Mouse (Mus musculus) liver, postnatal 0 days (tissue): ENCODE results near the gene Serpinb1a. TPM values are rescaled to one million over a fixed set of nuclear protein-coding genes. Genes with fewer than 3 reads are reported as not detected.

ENCODE experiments used
- ATAC-seq: fragments of 200-750 bp; cut with Nextera tagmentation; 2 replicates; pipeline ENCODE4 v1.8.0; 2017; ENCODE audit warnings: mild to moderate bottlenecking, moderate library complexity
- DNase-seq: peaks from one replicate; pipeline ENCODE4 v3.0.0-alpha.2; 2016
- H3K27ac ChIP-seq: fragments of 300-500 bp; sonication (generic); 2 replicates; pipeline ENCODE4 v1.5.1; 2014; ENCODE audit warnings: antibody characterized with exemption, moderate library complexity, mild to moderate bottlenecking, low read depth
- H3K27me3 ChIP-seq: fragments of 300-500 bp; sonication (generic); 2 replicates; pipeline ENCODE4 v1.6.1; 2014; ENCODE audit warnings: low read length, control low read depth, mixed read lengths; ENCODE audit not compliant: insufficient read depth
- H3K36me3 ChIP-seq: fragments of 300-500 bp; sonication (generic); replicated peaks from 2 replicates; pipeline ENCODE4 v1.6.1; 2014; ENCODE audit warnings: mild to moderate bottlenecking, control low read depth, low read length, moderate library complexity, mixed read lengths; ENCODE audit not compliant: insufficient read depth
- H3K4me1 ChIP-seq: fragments of 300-500 bp; sonication (generic); 2 replicates; pipeline ENCODE4 v1.6.1; 2014; ENCODE audit warnings: antibody characterized with exemption, mild to moderate bottlenecking, control low read depth; ENCODE audit not compliant: insufficient read depth
- H3K4me2 ChIP-seq: fragments of 300-500 bp; sonication (generic); 2 replicates; pipeline ENCODE4 v1.6.1; 2014; ENCODE audit warnings: low read depth, mild to moderate bottlenecking, low read length, moderate library complexity, mixed read lengths
- H3K4me3 ChIP-seq: fragments of 300-500 bp; sonication (generic); 2 replicates; pipeline ENCODE4 v1.5.1; 2014; ENCODE audit warnings: low read depth, low read length
- H3K9ac ChIP-seq: fragments of 300-500 bp; sonication (generic); replicated peaks from 2 replicates; pipeline ENCODE4 v1.6.1; 2014; ENCODE audit warnings: mild to moderate bottlenecking, moderate library complexity
- H3K9me3 ChIP-seq: fragments of 300-500 bp; sonication (generic); 2 replicates; pipeline ENCODE4 v1.6.1; 2016; ENCODE audit warnings: mild to moderate bottlenecking, control low read depth, low read length, mixed read lengths
- CTCF ChIP-seq: sonication (generic); IDR thresholded peaks from 2 replicates; pipeline ENCODE4 v1.5.1; 2016; ENCODE audit warnings: antibody characterized with exemption, low read depth
- EP300 ChIP-seq: IDR thresholded peaks from 2 replicates; pipeline ENCODE4 v1.6.1; 2016; ENCODE audit warnings: antibody characterized with exemption, low read depth, mild to moderate bottlenecking
- WGBS: fragments of 180-500 bp; shearing (Covaris S2); extraction: QIAGEN DNeasy Blood & Tissue Kit; methylation state at CpG from one replicate; pipeline ENCODE4 v1.1.7; 2014; ENCODE audit not compliant: insufficient replicate concordance; 5-methylcytosine and 5-hydroxymethylcytosine counted together
- polyA plus RNA-seq: library from polyadenylated mRNA; unstranded; fragments of >200 nt; fragmentation: Nextera tagmentation; extraction: Ambion mirVana; gene quantifications from 2 replicates; pipeline ENCODE4 v1.2.1, GENCODE M21; 2015

Gene Serpinb1a
- polyA plus RNA-seq, 1 experiment from 2014 or later = 50.4 TPM

DNA sequence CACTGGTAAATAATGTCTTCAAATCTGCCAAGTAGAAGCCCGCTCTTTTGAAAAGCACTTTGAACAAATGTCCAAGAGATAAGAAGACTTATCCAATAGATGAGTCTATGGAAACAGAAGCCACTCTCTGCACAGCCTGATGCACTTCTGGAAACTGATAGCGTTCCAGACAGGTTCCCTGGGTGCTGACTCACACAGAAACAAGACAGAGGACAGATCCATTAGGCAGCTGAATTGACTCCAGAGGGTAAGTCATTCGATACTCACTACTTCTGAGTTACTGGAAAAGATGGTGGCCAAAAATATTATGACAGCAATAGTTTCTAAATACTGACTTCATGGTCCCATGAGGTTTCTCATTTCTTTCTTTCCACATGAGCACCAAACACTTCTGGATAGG is 9.8 kb upstream of the Serpinb1a start:
- ATAC-seq = no peak
- 75% methylated on average over 3 of the region's 3 CpGs for WGBS
- Histone ChIP-seq H3K4me3 (no peak overlapping the region), H3K27ac (no peak overlapping the region), H3K9ac (no peak overlapping the region), H3K27me3 (no peaks in the 10 kb centered on the region), H3K4me1 (no peaks in the 10 kb centered on the region), H3K9me3 (no peaks in the 10 kb centered on the region), H3K36me3 (no peaks in the 10 kb centered on the region), H3K4me2 (no peak overlapping the region)
- TF ChIP-seq EP300 (no peak), CTCF (no peak)
- DNase-seq = no peak

DNA sequence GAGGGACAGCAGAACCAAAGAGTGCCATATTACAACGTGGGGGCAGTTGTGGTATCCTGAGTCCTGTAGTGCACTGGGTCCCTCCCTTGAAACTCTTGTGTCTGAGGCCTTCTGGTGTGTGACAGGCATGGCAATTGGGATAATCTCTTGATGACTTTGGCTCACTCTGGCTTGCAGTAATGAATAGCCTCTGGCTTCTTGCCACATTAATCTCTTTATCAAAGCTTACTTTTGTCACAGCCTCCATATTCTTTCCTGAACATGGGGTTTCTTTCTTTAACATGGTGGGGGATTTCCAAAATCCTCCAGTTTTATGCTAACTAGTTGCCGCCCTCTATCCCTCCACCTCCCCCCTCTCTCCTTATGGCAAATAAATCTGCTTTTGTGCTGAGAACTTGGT is 2.1 kb upstream of the Serpinb1a start:
- TF ChIP-seq EP300 (no peak), CTCF (no peak)
- no peak overlapping the region for H3K4me3 ChIP-seq
- ATAC-seq = no peak
- no peak overlapping the region for H3K27ac ChIP-seq
- H3K4me1 ChIP-seq = peaks cover 18% of the 10 kb centered on the region
- H3K36me3 ChIP-seq = no peaks in the 10 kb centered on the region
- 73% methylated on average over 2 of the region's 2 CpGs for WGBS
- no peaks in the 10 kb centered on the region for H3K9me3 ChIP-seq
- no peaks in the 10 kb centered on the region for H3K27me3 ChIP-seq
- H3K4me2 ChIP-seq = no peak overlapping the region
- DNase-seq = no peak
- no peak overlapping the region for H3K9ac ChIP-seq

GRCm38 (mm10) chr13:32852539-32852938 is 1.6 kb upstream of the Serpinb1a start:
- DNase-seq (no peak), ATAC-seq (no peak)
- H3K4me3 ChIP-seq = no peak overlapping the region
- no peaks in the 10 kb centered on the region for H3K9me3 ChIP-seq
- H3K9ac ChIP-seq = no peak overlapping the region
- H3K27ac ChIP-seq = no peak overlapping the region
- no peaks in the 10 kb centered on the region for H3K27me3 ChIP-seq
- 76% methylated on average over 4 of the region's 4 CpGs for WGBS
- no peaks in the 10 kb centered on the region for H3K36me3 ChIP-seq
- H3K4me1 ChIP-seq = peaks cover 18% of the 10 kb centered on the region
- H3K4me2 ChIP-seq = no peak overlapping the region
- no peak for TF ChIP-seq EP300
- TF ChIP-seq CTCF = no peak

- Histone ChIP-seq H3K4me2 (0 out of 2 replicates have a peak overlapping the region, but pooled peaks have one; percentile 13), H3K27ac (no peak overlapping the region), H3K9me3 (no peaks in the 10 kb centered on the region), H3K27me3 (no peaks in the 10 kb centered on the region), H3K4me1 (peaks cover 18% of the 10 kb centered on the region), H3K9ac (no peak overlapping the region), H3K36me3 (no peaks in the 10 kb centered on the region), H3K4me3 (no peak overlapping the region)
- ATAC-seq (peak; percentile 35; the same call in 1 of the 2 replicates), DNase-seq (peak; percentile 39)
- no peak for TF ChIP-seq EP300
- peak; percentile 81 for TF ChIP-seq CTCF
- WGBS = 6% methylated on average over 7 of the region's 7 CpGs
These were observed 982 bp upstream of the Serpinb1a start for GRCm38 (mm10) chr13:32851967-32852366.

DNA sequence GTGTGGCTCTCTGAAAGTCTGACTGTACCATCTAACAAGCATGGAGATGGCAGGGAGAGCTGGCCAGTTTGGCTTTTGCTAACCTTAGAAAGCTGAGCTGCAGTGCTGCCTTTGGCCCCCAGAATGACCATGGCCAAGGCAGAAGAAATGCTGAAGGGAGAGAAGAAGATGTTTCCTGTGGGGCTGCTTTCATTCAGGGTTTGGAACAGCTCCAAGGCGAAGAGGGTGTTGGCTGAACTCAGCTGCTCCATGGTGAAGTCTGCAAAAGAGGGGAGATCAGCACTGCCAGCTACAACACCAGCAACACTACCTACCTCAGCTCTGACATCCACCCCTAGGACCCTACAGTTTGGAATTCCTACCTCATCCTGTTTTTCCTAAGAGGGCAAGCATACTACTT is 829 bp downstream of the Serpinb1a start:
- Histone ChIP-seq H3K4me3 (peak overlapping the region; percentile 29), H3K27ac (no peak overlapping the region), H3K9me3 (no peaks in the 10 kb centered on the region), H3K4me2 (peak overlapping the region; percentile 52), H3K36me3 (no peaks in the 10 kb centered on the region), H3K9ac (no peak overlapping the region), H3K4me1 (peaks cover 18% of the 10 kb centered on the region), H3K27me3 (no peaks in the 10 kb centered on the region)
- ATAC-seq (no peak), DNase-seq (no peak)
- 44% methylated on average over 1 of the region's 1 CpGs for WGBS
- TF ChIP-seq EP300 (no peak), CTCF (no peak)

GRCm38 (mm10) chr13:32849531-32850123 is 1.4 kb downstream of the Serpinb1a start:
- DNase-seq (no peak), ATAC-seq (0 out of 2 replicates have a peak, but pooled peaks have one; percentile 31)
- H3K4me1 ChIP-seq = peaks cover 18% of the 10 kb centered on the region
- peak overlapping the region; percentile 29 for H3K4me3 ChIP-seq
- H3K9me3 ChIP-seq = no peaks in the 10 kb centered on the region
- peak overlapping the region; percentile 52 for H3K4me2 ChIP-seq
- TF ChIP-seq EP300 = no peak
- no peak for TF ChIP-seq CTCF
- H3K9ac ChIP-seq = no peak overlapping the region
- no peaks in the 10 kb centered on the region for H3K27me3 ChIP-seq
- H3K36me3 ChIP-seq = no peaks in the 10 kb centered on the region; the same call in 1 of the 2 replicates
- peak overlapping the region; percentile 64 for H3K27ac ChIP-seq

DNA sequence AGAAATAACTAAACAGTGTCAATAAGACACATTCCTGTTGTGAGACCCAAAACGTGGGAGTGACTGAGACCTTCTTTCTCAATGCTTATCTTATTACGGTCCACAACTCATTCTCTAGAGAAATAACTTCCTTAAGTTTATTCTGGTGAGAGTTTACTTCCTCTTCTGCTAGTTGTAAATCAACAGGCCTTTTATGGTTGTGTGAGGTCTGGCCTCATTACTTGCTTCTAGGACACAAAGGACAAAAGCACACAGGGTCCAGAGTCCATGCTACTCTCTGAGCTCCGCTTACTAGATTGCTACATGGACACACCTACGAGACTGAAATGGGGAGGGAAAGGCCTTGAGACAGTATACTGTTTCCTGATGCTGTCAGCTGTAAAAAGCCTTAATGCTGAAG is 1.9 kb downstream of the Serpinb1a start:
- Histone ChIP-seq H3K4me3 (peak overlapping the region; percentile 29; the same call in 1 of the 2 replicates), H3K9me3 (no peaks in the 10 kb centered on the region), H3K4me1 (peaks cover 18% of the 10 kb centered on the region), H3K4me2 (peak overlapping the region; percentile 52), H3K27ac (peak overlapping the region; percentile 64), H3K9ac (no peak overlapping the region), H3K27me3 (no peaks in the 10 kb centered on the region), H3K36me3 (no peaks in the 10 kb centered on the region; the same call in 1 of the 2 replicates)
- 17% methylated on average over 4 of the region's 4 CpGs for WGBS
- DNase-seq (no peak), ATAC-seq (peak; percentile 86)
- TF ChIP-seq CTCF (no peak), EP300 (no peak)
